In genomic region chr17:43232769-43233168, GRCm38 (mm10) we compare ENCODE assay signal across 11 mouse cellular contexts. TPM values are rescaled to one million over a fixed set of nuclear protein-coding genes. Genes with fewer than 3 reads are reported as not detected.
A peak's percentile ranks its signal among the peaks of the same experiment; 100 is the strongest.
DNase-seq lines count a peak whose midpoint lies in the region; ATAC-seq lines count a peak whose summit lies in the region.
"Had no signal": no experiment of that assay in that cellular context is flagged by ENCODE, and none has a peak within 500 bp of the region (broad histone marks: within the 10 kb centered on the region; RNA-seq: fewer than 3 reads in every experiment).

No protein-coding gene starts in this region.

- H3K27me3 ChIP-seq in heart, embryonic 16.5 days (ENCODE audit: control insufficient read depth, insufficient read depth, low read length): peaks cover 8% of the 10 kb centered on the region
- H3K27me3 ChIP-seq in heart, embryonic 11.5 days (ENCODE audit: control insufficient read depth, insufficient read depth, low read length): peaks cover 2% of the 10 kb centered on the region; the same call in 1 of the 2 replicates
- no peaks in the 10 kb centered on the region; the same call in 1 of the 2 replicates for H3K27me3 ChIP-seq in embryonic facial prominence, embryonic 13.5 days
- H3K27me3 ChIP-seq: midbrain, embryonic 12.5 days had no signal

- peak; percentile 32 to 41 for DNase-seq in B cell, adult 2 months
- DNase-seq in naive thymus-derived CD4-positive, alpha-beta T cell, adult 2 months (ENCODE audit: low read depth): peak; percentile 57
- DNase-seq in right cerebral cortex, postnatal 14 days: no peak
- DNase-seq in urinary bladder, adult 2 months (ENCODE audit: low spot score): no peak
- DNase-seq in right cerebral cortex, postnatal 4 days: no peak
- DNase-seq: adrenal gland, postnatal 36 days; right cerebral cortex, adult 18-20 months had no signal

- WGBS in heart, embryonic 16.5 days: 44% methylated on average over 6 of the region's 6 CpGs
- 57% methylated on average over 6 of the region's 6 CpGs for WGBS in heart, embryonic 11.5 days (ENCODE audit: insufficient replicate concordance)
- 40% methylated on average over 6 of the region's 6 CpGs for WGBS in embryonic facial prominence, embryonic 13.5 days

- no peak overlapping the region for H3K9ac ChIP-seq in heart, embryonic 16.5 days (ENCODE audit: low read length)
- no peak overlapping the region for H3K9ac ChIP-seq in heart, embryonic 11.5 days (ENCODE audit: low read depth, low read length)
- no peak overlapping the region for H3K9ac ChIP-seq in embryonic facial prominence, embryonic 13.5 days
- H3K9ac ChIP-seq: midbrain, embryonic 12.5 days had no signal

- ATAC-seq in heart, embryonic 16.5 days (replicated peaks; ENCODE audit: extremely low read depth, insufficient read depth, low FRiP score): peak; percentile 59; the same call in 1 of the 2 replicates
- ATAC-seq in heart, embryonic 11.5 days (replicated peaks; ENCODE audit: insufficient number of reproducible peaks, low FRiP score, low TSS enrichment): no peak
- ATAC-seq in embryonic facial prominence, embryonic 13.5 days (ENCODE audit: insufficient number of reproducible peaks, insufficient read depth, low FRiP score, low TSS enrichment, low read depth): no peak

- H3K27ac ChIP-seq in heart, embryonic 16.5 days (ENCODE audit: low read length): no peak overlapping the region
- H3K27ac ChIP-seq in heart, embryonic 11.5 days (ENCODE audit: low read depth, low read length): no peak overlapping the region
- no peak overlapping the region for H3K27ac ChIP-seq in embryonic facial prominence, embryonic 13.5 days
- H3K27ac ChIP-seq: midbrain, embryonic 12.5 days had no signal

- no peaks in the 10 kb centered on the region for H3K9me3 ChIP-seq in heart, embryonic 16.5 days (replicated peaks; ENCODE audit: control insufficient read depth, low read length)
- no peaks in the 10 kb centered on the region for H3K9me3 ChIP-seq in heart, embryonic 11.5 days (replicated peaks; ENCODE audit: control insufficient read depth, low read length)
- no peaks in the 10 kb centered on the region for H3K9me3 ChIP-seq in embryonic facial prominence, embryonic 13.5 days
- H3K9me3 ChIP-seq: midbrain, embryonic 12.5 days had no signal

- H3K36me3 ChIP-seq in heart, embryonic 16.5 days (ENCODE audit: control insufficient read depth, insufficient read depth): no peaks in the 10 kb centered on the region
- H3K36me3 ChIP-seq in heart, embryonic 11.5 days (ENCODE audit: control insufficient read depth, insufficient read depth, low read length): no peaks in the 10 kb centered on the region
- H3K36me3 ChIP-seq in embryonic facial prominence, embryonic 13.5 days: no peaks in the 10 kb centered on the region
- H3K36me3 ChIP-seq: midbrain, embryonic 12.5 days had no signal

- no peak overlapping the region for H3K4me3 ChIP-seq in heart, embryonic 16.5 days (ENCODE audit: low read length)
- no peak overlapping the region for H3K4me3 ChIP-seq in heart, embryonic 11.5 days (ENCODE audit: low read depth, low read length)
- no peak overlapping the region for H3K4me3 ChIP-seq in embryonic facial prominence, embryonic 13.5 days
- H3K4me3 ChIP-seq: midbrain, embryonic 12.5 days had no signal

- H3K4me2 ChIP-seq in heart, embryonic 16.5 days (ENCODE audit: low read depth, low read length): peak overlapping the region; percentile 33; the same call in 1 of the 2 replicates
- no peak overlapping the region for H3K4me2 ChIP-seq in heart, embryonic 11.5 days
- peak overlapping the region; percentile 14; the same call in 1 of the 2 replicates for H3K4me2 ChIP-seq in embryonic facial prominence, embryonic 13.5 days
- H3K4me2 ChIP-seq: midbrain, embryonic 12.5 days had no signal

- no peaks in the 10 kb centered on the region for H3K4me1 ChIP-seq in heart, embryonic 16.5 days (ENCODE audit: control insufficient read depth, insufficient read depth, low read length)
- no peaks in the 10 kb centered on the region for H3K4me1 ChIP-seq in heart, embryonic 11.5 days (ENCODE audit: control insufficient read depth, insufficient read depth, low read length)
- H3K4me1 ChIP-seq in embryonic facial prominence, embryonic 13.5 days: peaks cover 13% of the 10 kb centered on the region

RNA-seq across cellular contexts. Expression of gene Adgrf1, which starts 37.4 kb away (rescaled TPM):
- not detected in 2 replicates for polyA plus RNA-seq in heart, embryonic 16.5 days (2015; fragmentation: Nextera tagmentation; extraction: Ambion mirVana)
- polyA plus RNA-seq in heart, embryonic 11.5 days (2014; fragmentation: Nextera tagmentation; extraction: Ambion mirVana): not detected in 2 replicates
- polyA plus RNA-seq in embryonic facial prominence, embryonic 13.5 days (2015; fragmentation: Nextera tagmentation; extraction: Ambion mirVana): not detected in 2 replicates
- polyA plus RNA-seq in urinary bladder, adult 2 months (2012; rRNA removed): 0.01 TPM in 1 of 2 replicates, not detected in the other
- polyA plus RNA-seq: midbrain, embryonic 12.5 days had no signal

Comparison
In these comparisons a context has a peak if more than half of its experiments do, and no peak if none do; other contexts are left out.
1. DNase-seq: peak in B cell, adult 2 months (2 of 2) and naive thymus-derived CD4-positive, alpha-beta T cell, adult 2 months (single experiment); none in right cerebral cortex, postnatal 14 days (single experiment), urinary bladder, adult 2 months (single experiment) and right cerebral cortex, postnatal 4 days (single experiment).